Mouse (Mus musculus): ENCODE results near the gene Rgs14.

Rgs14 gene

DNA sequence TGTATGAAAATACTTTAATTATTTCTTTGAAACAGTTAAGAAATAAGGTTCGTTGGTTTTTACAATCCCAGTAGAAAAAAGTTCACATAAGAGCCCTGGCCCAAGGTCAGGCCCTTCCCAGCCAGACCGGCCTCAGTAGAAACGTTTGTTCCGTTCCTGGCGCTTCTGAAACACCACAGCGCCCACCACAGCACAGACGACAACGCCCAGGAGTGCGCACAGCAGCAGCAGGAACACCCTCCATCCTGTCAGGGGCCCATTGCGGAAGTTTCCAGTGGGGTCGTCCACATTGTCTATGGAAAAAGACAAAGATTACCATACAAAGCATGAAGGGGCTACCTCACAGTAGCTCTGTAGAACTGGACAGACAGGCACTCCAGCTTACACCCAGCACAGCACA is 22.8 kb upstream of the Rgs14 start:
- no peak for DNase-seq

DNA sequence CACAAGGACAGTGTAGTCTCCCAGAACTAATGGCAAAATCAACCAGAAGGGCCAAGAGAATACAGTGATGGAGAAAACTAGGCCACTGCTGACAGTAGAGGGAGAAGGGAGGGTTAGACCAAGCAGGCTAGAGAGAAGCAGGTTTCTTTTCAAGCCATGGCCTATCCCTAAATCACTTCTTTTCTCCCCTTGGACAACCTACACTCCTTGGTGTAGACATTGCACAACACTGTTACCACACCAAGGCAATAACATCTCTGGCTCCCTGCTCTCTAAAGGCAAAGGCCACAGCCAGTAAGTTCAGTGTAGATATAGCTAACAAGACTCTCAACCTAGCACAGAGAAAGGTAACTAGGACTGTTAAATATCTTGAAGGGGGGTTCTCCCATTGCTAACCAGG is 8.4 kb upstream of the Rgs14 start:
- no peak for DNase-seq

DNA sequence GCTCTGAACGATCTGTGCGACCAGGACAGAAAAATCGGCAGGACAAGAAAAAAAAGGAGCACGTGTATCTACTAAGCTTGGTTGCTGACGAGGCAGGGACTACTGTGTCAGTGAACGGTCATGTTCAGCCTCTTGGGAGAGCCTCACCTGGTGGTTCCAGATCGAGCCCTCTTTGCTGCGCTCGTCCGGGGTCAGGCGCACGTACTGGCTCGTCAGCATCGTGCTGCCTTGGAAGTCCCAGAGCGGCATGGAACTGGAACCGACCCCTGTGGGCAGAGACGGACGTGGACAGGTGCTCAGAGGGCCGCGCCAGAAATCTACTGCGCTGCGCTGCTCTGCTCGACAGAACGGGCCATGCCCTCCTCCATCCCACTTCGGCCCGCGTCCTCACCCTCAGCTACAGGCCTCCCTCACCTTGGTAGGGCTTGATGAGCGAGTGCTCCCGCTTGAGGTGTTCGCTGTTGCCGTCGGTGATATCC is 7.5 kb upstream of the Rgs14 start:
- peak; percentile 34 for DNase-seq

DNA sequence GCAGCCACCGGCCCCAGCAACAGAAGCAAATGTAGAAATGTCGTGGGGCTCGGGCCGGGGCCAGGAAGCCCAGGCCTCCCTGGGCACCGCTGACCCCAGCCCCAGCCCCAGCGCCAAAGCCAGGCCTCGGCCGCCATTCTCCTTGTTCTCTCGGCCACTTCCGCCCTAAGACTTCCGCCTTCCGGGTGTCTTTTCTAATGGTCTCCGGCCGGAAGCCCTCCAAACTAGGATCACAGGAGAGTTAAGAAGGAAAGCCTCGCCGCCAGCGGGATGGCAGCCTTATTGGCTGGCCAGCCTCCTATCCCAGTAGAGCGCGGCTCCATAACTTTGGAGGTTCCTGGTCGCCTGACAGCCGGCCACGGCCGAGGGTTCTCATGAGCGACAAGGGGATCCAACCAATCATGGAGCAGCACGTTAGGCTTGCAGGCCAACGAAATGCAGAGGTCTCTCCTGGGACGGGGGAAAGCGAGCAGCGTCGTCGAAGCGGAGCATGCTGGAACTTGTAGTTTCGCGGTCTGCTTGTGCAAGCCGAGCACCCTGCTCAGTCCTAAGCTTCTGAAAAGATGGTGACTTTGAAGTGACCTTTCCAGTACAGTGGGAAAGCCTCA is 7.0 kb upstream of the Rgs14 start, which contains the start of gene Lman2:
TSS of gene Lman2 (minus strand) at position 331 of the 608 bp plus-strand sequence.
- DNase-seq = peak; percentile 99

DNA sequence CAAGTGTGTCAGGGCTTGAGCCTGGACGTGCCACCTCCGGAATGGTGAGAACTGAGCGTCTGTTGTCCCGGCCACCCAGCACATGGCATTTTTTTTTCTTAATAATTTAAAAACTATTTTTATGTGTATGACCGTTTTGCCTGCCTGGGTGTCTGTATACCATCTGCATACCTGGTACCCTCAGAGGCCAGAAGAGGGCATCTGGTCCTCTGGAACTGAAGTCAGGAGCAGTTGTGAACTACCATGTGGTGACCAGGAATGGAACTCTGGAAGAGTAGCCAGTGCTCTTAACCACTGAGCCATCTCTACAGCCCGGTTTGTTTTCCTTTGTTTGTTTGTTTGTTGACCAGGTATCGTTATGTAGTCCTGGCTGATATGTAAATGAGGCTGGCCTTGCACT is 1.1 kb upstream of the Rgs14 start:
- DNase-seq = no peak

DNA sequence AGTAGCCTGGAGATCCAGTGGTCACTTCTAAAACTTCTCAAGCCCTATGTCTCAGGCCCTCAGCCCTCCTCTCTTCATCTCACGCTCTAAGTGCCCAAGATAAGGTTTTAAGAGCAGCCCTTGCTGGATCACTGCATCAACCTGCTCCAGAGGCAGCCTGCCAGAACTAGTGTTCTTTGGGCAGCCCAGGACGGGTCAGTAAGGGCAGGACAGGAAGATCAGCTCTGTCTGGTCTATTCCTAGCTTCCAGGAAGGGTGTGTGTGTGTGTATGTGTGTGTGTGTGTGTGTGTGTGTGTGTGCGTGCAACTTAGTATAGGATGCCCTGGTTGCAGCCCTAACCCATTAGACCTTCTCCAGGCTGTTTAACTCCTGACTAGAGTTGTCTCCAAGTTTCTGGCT is 702 bp downstream of the Rgs14 start:
- DNase-seq = no peak

DNA sequence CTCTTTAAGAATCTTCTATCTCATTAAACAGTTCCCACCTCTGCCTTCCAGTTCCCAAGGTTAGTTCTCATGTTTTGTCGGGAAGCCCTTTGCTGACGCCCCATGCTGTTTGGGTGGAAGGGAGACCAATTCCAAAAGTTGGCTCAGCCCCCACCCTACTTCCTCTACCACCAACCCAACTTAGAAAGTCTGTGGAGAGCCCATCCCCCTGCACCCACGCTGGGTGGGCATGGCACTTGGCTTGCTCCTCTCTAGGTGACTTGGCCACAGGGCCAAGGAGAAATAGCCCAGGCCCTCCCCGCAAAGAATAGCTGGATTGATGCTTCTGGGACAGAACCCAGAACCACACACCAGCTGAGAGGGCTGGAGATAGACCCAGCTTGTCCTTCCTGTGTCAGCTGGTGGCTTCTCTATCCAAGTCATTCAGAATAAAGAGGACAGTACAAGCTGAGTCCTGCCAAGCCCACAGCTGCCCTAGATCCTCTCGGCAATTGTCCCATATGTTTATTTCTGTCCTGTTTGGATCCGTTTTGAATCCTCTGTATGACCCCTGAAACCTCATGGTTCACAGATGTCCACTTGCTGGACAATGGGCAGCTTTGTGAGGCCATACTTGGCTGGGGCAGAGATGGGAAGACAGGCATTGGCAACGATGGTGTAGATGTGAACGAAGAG is 1.6 kb downstream of the Rgs14 start:
- DNase-seq = peak; percentile 88

DNA sequence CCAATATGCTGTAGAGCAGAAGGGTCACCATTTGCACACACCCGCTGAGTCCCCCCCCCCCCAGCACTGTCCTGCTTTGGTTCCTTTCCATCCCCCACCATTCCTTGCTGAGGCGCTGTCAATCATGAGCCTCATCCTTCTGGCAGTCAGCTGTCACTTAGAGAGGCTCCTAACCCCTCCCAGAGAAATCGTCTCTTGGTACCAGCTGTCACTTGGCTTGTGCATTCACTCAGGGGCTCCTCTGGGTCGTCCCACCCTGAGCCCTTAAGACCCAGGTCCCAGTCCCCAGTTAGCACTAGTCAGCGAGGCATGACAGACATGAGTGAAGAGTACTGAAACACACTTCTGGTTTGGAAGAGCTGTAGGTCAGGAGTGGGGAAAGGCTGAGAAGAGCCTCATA is 2.2 kb downstream of the Rgs14 start:
- DNase-seq = no peak

DNA sequence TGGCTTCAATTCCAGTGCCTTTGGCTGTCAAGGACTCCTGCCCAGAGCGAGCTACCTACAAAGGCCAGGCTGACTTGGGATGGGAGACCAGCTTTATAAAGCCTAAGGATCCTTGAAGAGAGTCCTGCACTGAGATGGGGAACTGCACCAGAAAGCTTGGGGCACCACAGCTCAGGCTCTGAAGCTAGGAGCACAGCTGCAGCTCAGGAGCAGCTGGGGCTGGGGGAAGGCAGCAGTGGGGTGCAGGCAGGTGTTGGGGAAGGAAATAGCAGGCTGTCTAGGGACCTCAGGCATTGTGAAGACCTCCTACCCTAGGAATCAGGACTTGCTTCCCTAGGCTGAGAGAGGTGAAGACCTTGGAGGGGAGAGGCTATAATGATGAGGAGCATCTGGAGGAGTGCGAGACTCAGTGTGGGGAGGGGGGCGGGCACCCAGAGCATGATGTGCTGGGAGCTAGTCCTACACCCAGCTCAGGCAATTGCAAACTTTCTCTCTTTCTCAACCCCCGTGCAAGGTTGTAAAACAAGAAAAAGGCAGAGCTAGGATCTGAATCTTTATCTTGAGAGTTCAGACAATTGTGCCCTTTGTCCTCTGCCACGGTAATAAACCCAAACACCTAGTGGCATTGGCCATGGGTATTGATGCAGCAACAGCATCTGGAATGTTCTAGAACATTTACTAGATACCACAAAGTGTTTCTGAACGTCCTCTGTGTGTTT is 4.8 kb downstream of the Rgs14 start:
- DNase-seq = no peak

DNA sequence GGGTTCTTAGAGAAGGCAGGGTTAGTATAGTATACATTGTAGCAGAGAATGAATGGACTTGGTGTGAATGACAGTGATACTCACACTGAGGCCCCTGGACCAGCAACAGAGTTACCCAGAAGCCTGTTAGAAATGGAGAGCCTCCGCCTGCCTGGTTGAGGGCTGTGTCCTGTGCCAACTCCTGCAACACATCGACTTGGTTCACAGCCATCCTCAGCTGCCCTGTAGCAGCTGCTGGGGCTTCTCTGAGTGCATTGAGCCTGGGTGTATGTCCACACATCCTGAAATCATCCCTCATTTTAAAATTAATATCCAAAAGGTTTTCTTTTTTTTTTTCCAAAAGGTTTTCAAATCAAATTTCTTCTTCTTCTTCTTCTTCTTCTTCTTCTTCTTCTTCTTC is 6.3 kb downstream of the Rgs14 start:
- no peak for DNase-seq

DNA sequence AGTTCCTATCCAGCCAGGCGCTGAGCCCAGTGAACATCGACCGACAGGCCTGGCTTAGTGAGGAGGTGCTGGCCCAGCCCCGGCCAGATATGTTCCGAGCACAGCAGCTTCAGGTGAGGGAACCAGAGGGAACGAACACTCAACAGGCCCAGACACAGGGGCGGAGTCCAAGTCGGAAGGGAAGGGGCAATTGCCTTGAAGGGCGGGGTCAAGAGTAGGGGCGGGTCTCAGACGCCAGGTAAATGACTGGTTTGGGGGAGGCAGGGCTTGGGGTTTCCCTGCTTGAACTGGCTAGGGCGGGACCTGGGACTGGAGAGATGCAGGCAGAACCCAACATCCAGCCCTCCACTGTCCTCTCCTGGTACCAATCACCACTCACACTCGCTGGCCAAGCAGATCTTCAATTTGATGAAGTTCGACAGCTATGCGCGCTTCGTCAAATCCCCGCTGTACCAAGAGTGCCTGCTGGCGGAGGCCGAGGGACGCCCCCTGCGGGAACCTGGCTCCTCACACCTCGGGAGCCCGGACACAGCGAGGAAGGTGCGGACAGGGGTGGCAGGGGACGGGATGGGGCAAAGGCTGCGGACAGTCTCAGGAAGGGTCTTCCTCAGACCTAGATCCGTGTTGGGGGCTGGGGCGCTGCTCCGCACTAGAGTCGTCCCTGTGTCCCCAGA is 9.5 kb downstream of the Rgs14 start:
- DNase-seq = no peak

DNA sequence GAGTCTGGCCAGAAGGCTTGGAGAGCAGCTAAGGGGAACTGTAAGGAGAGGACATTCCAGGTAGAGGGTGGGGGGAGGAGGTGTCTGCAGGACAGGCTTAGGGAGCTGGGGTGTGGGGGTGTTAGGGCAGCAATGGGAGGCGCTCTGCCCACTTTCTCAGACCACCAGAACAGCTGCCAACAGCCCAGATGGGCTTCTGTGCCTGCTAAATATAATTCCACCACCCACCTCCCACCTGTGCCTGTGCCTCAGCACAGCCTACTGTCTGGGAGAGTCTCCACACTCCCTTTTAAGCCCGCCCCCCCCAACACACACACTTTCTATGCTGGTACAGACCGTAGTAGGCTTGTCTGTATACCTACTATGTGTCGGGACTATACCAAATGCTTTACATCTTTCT is 12.3 kb downstream of the Rgs14 start:
- DNase-seq = peak; percentile 90

DNA sequence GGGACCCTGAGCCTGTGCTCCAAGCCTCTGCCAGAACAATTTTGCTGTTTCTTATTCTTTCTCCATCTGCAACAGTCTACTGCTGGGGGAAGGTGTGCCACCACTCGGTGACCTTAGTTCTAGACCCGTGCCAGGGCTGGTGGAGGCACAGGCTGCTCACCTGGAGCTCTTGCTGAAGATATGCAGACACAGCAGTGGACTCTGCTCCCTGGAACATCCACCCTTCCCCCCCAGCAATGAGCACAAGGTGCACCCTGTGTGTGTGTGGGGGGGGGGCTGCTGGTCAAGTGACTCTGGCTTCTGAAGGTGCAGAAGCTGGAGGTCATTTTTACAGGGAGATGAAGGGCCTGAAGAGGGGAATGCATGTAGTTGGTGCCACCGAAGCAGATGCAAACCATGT is 21.1 kb downstream of the Rgs14 start:
- no peak for DNase-seq

DNA sequence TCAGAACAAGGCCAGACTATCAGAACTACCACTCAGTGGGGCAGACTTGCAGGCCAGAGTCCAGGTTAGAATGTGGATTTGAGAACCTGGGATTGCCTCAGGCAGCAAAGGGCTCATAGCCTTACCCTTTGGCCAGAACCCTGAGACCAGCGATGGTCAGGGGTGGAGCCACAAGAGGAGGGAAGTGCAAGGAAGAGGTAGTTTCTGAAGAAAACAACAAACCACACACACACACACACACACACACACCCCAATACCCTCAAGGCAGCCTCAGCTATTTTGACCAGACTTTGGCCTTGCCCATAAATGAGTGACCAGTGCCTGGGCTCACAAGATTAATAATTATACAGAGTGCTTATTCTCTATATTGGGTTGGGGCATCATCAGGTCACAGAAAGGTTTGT is 22.1 kb downstream of the Rgs14 start:
- no peak for DNase-seq

DNA sequence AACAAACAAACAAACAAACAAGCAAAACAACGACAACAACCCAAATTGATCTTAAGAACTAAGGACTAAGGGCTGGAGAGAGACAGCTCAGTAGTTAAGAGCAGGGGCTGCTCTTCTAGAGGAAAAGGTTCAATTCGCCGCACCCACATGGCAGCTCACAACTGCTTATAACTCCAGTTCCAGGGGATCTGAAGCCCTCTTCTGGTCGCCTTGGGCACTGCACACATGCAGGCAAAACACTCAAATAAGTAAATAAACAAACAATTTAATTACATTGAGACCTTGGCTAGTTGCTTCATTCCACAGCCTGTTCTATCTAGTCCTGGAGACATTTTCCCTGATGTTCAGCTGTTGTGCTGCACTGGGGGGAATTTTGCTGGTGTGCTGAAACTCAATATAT is 23.4 kb downstream of the Rgs14 start:
- no peak for DNase-seq

DNA sequence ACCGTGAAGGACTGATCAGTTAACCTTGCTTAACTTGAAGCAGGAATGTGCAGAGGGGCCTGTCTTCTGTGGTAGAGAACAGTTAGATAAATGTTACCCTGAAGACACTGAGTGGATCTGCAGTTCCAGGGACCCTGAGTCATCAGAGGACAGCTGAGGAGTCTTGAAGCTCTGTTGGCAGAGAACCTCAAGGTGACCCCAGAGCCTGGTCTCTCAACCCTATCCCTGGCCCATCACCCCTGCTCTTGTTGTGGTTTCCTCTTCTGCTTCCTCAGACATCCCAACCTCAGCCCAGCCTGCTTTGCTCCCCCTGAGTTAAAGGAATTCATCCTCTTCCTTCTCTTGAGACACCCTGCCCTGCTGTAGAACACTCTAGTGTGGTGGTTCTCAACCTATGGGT is 28.6 kb downstream of the Rgs14 start, which contains the start of gene Slc34a1:
TSS of gene Slc34a1 (plus strand) at position 100 of the 400 bp plus-strand sequence.
- DNase-seq = no peak

DNA sequence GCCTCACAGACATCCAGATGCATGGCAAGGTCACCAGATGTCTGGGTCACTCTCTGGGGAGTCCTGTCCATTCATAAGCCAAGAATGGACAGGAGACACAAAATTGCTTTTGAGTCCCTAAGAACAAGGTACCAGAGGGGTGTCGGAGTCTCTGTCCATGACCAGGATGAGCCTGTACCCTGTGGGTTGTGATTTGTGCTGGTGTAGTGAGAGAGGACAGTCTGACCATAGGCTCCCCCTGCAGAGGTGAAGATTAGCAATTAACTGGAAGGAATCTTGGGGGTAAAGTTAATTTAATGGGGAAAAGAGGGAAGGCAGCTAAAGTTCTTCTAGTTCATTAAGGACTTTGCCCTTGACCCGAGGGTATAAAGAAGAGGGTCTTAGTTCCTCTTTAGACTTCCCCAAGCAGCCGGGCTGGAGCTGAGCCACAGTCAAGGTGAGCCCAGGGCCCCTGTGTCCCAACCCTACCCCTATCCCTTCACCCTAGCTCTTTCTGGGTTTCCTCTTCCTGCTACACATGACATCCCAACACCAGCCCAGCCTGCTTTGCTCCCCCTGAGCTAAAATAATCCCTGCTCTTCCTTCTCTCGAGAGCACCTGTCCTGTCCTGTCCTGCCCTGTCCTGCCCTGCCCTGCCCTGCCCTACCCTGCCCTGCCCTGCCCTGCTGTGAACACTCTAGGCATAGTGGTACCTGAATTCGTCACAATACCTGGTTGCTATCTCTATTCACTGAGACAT is 29.9 kb downstream of the Rgs14 start:
- DNase-seq = no peak

DNA sequence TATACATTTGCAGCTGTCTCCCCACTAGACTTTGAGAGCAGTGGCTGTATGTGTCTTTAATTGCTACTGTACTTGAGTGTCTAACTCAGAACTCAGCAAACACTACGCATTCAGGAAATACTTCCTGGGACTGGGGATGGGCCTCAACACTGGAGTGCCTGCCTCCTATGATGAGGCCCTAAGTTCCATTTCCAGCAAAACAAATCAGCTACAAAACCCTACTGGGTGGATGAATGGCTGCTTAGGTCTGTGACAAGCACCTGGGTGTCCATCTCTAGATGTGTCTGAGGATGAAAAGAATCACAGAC is 30.5 kb downstream of the Rgs14 start:
- DNase-seq = no peak

DNA sequence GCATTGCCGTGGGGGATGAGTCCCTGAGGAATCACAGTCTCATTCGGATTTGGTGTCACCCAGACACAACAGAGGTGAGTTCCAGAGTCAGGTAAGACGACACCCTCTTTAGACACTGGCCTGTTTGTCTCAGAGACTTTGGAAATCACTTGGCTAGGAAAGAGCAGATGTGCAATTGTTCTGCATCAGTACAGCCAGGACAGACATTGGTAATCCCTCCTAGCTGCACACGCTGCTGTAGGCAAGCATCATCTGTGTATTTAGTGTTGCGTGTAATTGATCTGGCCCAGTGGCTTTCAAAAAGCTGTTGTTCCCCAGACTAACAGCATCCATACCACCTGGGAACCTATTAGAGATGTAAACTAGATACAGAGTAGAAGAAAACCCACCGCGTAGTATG is 33.7 kb downstream of the Rgs14 start:
- DNase-seq = no peak

DNA sequence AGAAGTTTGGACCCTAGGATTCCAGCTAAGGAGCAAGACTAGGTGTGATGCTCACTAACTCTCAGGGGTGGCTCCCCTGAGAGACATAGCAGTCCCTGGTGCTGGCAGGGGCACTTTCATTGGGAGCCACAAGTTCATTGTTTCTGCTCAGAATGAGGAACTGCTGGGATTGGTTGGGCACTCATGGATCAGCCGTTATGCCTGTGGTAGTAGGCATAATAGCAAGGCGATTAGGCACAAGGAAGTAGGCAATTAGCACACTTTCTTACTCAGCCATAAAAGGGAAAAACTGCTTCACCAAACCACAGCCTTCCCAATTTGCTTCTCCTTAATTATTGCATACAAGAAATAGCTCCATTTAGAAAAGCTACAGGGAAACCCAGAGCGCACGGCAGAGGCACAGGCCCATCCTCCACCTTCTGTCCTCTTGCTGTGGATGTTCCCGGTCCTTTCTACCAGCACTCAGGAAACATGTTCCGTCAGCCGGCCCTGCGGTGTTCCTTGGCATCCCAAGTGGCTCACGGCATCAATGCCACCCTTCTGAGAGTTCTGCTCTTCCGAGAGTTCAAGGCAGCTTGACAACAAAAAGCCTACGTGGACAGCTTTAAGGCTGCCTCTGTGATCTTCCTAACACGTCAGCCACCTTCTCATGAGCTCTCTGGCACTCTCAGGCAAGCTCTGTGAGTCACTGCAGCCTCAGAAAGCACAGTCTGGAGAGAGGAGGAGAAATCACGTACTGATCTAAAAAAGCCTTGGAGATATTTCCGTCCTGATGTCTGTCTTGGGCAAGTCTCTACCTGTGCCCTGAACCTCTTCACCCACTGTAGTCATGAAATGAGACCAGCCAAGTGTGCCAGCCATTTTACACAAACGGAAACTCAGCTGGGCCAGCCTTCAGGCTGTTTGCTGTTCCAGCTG is 34.7 kb downstream of the Rgs14 start:
- peak; percentile 54 for DNase-seq

DNA sequence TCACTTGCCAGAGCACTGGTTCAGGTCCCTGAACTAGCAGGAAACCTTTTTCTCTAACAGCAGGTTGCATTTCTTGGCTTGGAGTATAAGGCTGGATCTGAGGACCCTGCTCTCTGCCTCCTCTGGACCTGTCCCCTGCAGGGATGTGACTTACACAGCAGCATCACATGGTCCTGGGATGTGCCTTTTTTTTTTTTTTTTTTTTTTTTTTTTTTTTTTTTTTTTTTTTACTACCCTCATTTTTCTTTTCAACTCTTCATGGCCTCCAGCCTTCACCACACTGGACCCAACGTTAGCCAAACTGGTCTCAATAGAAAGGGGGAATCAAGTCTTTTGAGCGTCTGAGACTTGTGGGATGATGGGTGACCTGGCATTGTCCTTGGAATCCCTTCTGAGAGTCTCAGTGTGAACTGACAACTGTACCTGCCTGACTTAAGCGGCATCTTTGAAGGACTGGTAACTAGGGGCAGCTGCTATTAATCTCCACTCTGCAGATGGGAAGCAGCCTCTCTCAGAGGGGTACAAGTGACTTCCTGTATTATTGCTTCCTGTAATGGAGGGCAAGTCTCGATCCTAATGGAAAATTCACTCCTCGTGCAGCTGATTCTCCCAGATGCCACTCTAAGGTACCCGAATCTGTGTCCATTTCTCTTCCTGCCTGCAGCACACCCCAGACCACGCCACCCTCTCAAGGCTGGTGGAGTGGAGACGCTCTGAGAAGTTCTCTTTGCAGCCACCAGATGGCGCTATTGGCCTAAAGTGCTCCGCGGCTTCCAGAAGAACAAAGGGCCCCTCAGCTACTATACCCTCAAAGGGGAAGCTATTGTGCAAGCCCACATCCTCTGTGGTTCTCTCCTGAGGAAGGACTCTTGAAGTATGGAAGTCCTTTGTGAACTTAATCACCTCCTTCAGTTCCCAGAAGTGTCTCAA is 35.6 kb downstream of the Rgs14 start:
- peak; percentile 68 for DNase-seq
